Mouse (Mus musculus): ENCODE measurements around the gene Dagla.

DNA sequence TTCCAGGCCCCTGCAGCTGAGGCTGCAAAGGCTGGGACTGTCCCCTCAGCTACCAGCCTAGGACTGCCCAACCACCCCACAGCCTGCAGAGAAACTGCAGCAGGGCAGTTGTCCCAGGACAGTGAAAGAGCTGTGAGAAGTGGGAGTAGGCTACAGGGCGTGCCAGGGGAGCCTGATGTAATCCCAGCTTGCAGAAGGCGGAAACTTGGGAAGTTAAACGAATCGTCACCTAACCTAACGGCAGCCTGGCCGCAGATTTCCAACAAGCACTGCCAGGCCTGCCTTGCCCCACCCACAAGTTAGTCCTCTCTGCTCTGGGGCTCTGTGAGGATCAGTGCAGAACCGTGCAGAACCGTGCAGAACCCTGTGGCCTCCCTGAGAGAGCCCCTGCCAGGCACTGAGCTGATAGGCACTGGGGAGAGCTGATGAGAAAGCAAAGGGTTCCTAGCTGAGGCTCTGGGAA is 7.6 kb downstream of the Dagla start:
- TF ChIP-seq CTCF (IDR thresholded peaks at IDR 0.05; ENCODE audit: low read depth) (no peak), EP300 (IDR thresholded peaks at IDR 0.05; ENCODE audit: low read depth) (no peak)

Data from heart, postnatal 0 days (tissue).